Mouse (Mus musculus) megakaryocyte, embryonic 14.5 days (primary cell): ENCODE results near the gene Dnajc5.

Source experiments
- FLI1 ChIP-seq: IDR thresholded peaks from 2 replicates; pipeline ENCODE4 v1.6.1; 2012; ENCODE audit warnings: low read length, inconsistent platforms, mixed read lengths
- GATA1 ChIP-seq: IDR thresholded peaks from 3 replicates; pipeline ENCODE4 v1.6.1; 2012; ENCODE audit warnings: mixed read lengths, low read length, inconsistent platforms, borderline replicate concordance

DNA sequence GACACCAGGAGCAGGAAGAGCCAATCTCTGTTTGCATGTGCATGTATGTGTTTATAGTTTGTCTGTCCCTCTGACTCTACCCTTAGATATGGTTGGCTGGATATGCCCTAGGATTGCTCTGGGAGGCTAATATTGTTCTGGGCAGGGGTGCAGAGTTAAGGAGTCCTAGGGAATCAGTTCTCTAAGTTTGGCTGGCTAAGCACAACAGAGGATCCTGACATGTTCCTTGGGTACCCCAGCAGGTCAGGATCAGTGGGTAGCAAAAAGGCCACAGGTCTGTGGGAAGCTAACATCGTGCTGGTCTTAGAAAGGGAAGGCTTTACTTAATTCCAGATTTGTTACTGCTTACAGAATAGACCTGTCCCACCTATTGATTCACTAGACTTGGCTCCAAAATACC is 59.4 kb downstream of the Dnajc5 start:
- no peak for TF ChIP-seq FLI1
- TF ChIP-seq GATA1: no peak
